Mouse (Mus musculus): Measurements from ENCODE around the gene Tshz2.

Gene Tshz2

GRCm38 (mm10) chr2:170051441-170051840 is 418.6 kb downstream of the Tshz2 start:
- no peak for DNase-seq

GRCm38 (mm10) chr2:170054943-170055342 is 422.1 kb downstream of the Tshz2 start:
- no peak for DNase-seq

- peak; percentile 25 to 76 for DNase-seq
These were observed 422.6 kb downstream of the Tshz2 start for GRCm38 (mm10) chr2:170055413-170055812.

- peak; percentile 24 to 25 for DNase-seq
These were observed 426.0 kb downstream of the Tshz2 start for GRCm38 (mm10) chr2:170058774-170059173.

- DNase-seq, result peak; percentile 24 to 67
These were observed 427.3 kb downstream of the Tshz2 start for GRCm38 (mm10) chr2:170060066-170060465.

GRCm38 (mm10) chr2:170062378-170062777 is 429.6 kb downstream of the Tshz2 start:
- no peak for DNase-seq

GRCm38 (mm10) chr2:170069976-170070375 is 437.2 kb downstream of the Tshz2 start:
- no peak for DNase-seq

GRCm38 (mm10) chr2:170070641-170071241 is 437.9 kb downstream of the Tshz2 start:
- DNase-seq, result peak; percentile 23 to 48

- DNase-seq, result peak in 1 of 2 experiments; percentile 44
These were observed 444.2 kb downstream of the Tshz2 start for GRCm38 (mm10) chr2:170076941-170077490.

GRCm38 (mm10) chr2:170078041-170078440 is 445.2 kb downstream of the Tshz2 start:
- no peak for DNase-seq

GRCm38 (mm10) chr2:170078442-170079017 is 445.7 kb downstream of the Tshz2 start:
- DNase-seq, result peak in 1 of 2 experiments; percentile 54

GRCm38 (mm10) chr2:170091563-170092443 is 459.0 kb downstream of the Tshz2 start:
- peak; percentile 29 to 66 for DNase-seq

GRCm38 (mm10) chr2:170094220-170094619 is 461.4 kb downstream of the Tshz2 start:
- no peak for DNase-seq

- DNase-seq, result peak; percentile 46 to 61
These were observed 462.1 kb downstream of the Tshz2 start for GRCm38 (mm10) chr2:170094871-170095270.

GRCm38 (mm10) chr2:170101132-170101531 is 468.3 kb downstream of the Tshz2 start:
- DNase-seq, result peak; percentile 88 to 97

- DNase-seq, result no peak
These were observed 469.1 kb downstream of the Tshz2 start for GRCm38 (mm10) chr2:170101932-170102331.

GRCm38 (mm10) chr2:170103341-170103740 is 470.5 kb downstream of the Tshz2 start:
- DNase-seq, result no peak

- peak; percentile 52 to 84 for DNase-seq
These were observed 471.0 kb downstream of the Tshz2 start for GRCm38 (mm10) chr2:170103852-170104251.

GRCm38 (mm10) chr2:170104396-170104795 is 471.6 kb downstream of the Tshz2 start:
- DNase-seq, result no peak

GRCm38 (mm10) chr2:170106000-170106399 is 473.2 kb downstream of the Tshz2 start:
- DNase-seq, result no peak

- DNase-seq, result no peak
These were observed 475.0 kb downstream of the Tshz2 start for GRCm38 (mm10) chr2:170107791-170108190.

- DNase-seq, result no peak
These were observed 476.7 kb downstream of the Tshz2 start for GRCm38 (mm10) chr2:170109528-170109927.

GRCm38 (mm10) chr2:170110306-170110705 is 477.5 kb downstream of the Tshz2 start:
- DNase-seq, result peak in 1 of 2 experiments; percentile 67
